28 mouse cellular contexts compared by ENCODE assay signal in the genomic region with DNA sequence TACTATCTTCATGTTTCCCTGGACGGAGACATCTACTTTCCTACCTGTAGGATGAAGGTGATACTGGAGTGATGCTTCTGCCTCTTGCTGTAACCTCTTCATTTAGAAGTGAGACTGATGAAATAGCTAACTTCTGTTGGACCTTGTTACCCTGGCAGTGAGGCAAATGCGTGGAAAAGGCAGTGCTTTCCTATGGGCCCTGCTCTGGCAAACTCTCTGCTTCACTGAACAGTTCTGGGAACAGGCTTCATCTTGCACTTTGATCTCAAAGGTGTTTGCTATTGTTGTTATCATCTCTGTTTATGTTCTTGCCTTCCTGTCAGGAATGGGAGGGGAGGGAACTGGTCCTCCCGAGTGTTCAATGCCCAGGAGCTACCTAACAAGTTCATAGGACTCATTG. TPM values are rescaled to one million over a fixed set of nuclear protein-coding genes. Genes with fewer than 3 reads are reported as not detected.
A peak's percentile ranks its signal among the peaks of the same experiment; 100 is the strongest.
DNase-seq lines count a peak whose midpoint lies in the region; TF ChIP-seq lines count a peak whose summit lies in the region.
"Had no signal": no experiment of that assay in that cellular context is flagged by ENCODE, and none has a peak within 500 bp of the region (broad histone marks: within the 10 kb centered on the region; RNA-seq: fewer than 3 reads in every experiment).

No protein-coding gene starts in this region.

- no peak for TF ChIP-seq POLR2A in kidney, adult 2 months (IDR thresholded peaks at IDR 0.05; ENCODE audit: low read depth, low read length)

- intact Hi-C loops in left cerebral cortex, postnatal 10 days (cut with DNase I) = no loop called here

- 41% methylated on average over 3 of the region's 3 CpGs for WGBS in kidney, adult 2 months

- peaks cover 8% of the 10 kb centered on the region; the same call in 1 of the 2 replicates for H3K4me1 ChIP-seq in kidney, adult 2 months (ENCODE audit: control insufficient read depth, insufficient read depth, low read length)
- H3K4me1 ChIP-seq: embryonic facial prominence, embryonic 15.5 days; forebrain, embryonic 10.5 days; heart, embryonic 10.5 days; hindbrain, embryonic 12.5 days had no signal

- TF ChIP-seq CTCF in kidney, adult 2 months (conservative IDR thresholded peaks at IDR 0.05; ENCODE audit: insufficient read depth, insufficient read length, low read depth, low read length) = no peak

- H3K27ac ChIP-seq in kidney, adult 2 months (ENCODE audit: insufficient read depth, low read depth, low read length) = peak overlapping the region; percentile 72
- H3K27ac ChIP-seq: embryonic facial prominence, embryonic 15.5 days; forebrain, embryonic 10.5 days; gastrocnemius, adult 2 months; heart, embryonic 10.5 days; hindbrain, embryonic 12.5 days had no signal

- H3K36me3 ChIP-seq in kidney, adult 2 months (ENCODE audit: control insufficient read depth, insufficient read depth, low read length) = no peaks in the 10 kb centered on the region
- H3K36me3 ChIP-seq: embryonic facial prominence, embryonic 15.5 days; forebrain, embryonic 10.5 days; G1E; heart, embryonic 10.5 days; hindbrain, embryonic 12.5 days had no signal

- no peak overlapping the region for H3K4me3 ChIP-seq in kidney, adult 2 months (ENCODE audit: insufficient read depth, low read depth, low read length)
- H3K4me3 ChIP-seq: embryonic facial prominence, embryonic 15.5 days; erythroblast, embryonic 14.5 days; forebrain, embryonic 10.5 days; gastrocnemius, adult 2 months; heart, embryonic 10.5 days; hindbrain, embryonic 12.5 days had no signal

- H3K27me3 ChIP-seq in kidney, adult 2 months (replicated peaks; ENCODE audit: control insufficient read depth, insufficient read depth, low read length) = no peaks in the 10 kb centered on the region
- H3K27me3 ChIP-seq: embryonic facial prominence, embryonic 15.5 days; hindbrain, embryonic 12.5 days had no signal

- peak; percentile 92 for DNase-seq in kidney, adult 2 months
- peak; percentile 82 for DNase-seq in kidney, adult 9 months
- DNase-seq in kidney, postnatal 10 days = peak; percentile 26
- peak; percentile 6 to 19 for DNase-seq in kidney, postnatal 4 days
- DNase-seq in left cerebral cortex, postnatal 10 days (ENCODE audit: extremely low spot score in 1 of 2, low spot score in 2 of 2) = no peak
- no peak for DNase-seq in urinary bladder, postnatal 25 days (ENCODE audit: low spot score)
- no peak for DNase-seq in adrenal gland, postnatal 36 days
- DNase-seq: adrenal gland, postnatal 25 days; cerebellum, adult 11 months; cerebellum, adult 8-10 months; cerebellum, postnatal 14 days; embryo, embryonic 11 days; gastrocnemius, adult 2 months; gastrocnemius, postnatal 25 days; heart, postnatal 10 days; heart, postnatal 4 days had no signal

RNA-seq across cellular contexts. Expression of a gene that starts 3.4 kb away (rescaled TPM):
- 0.08 TPM in 1 of 2 replicates, not detected in the other for polyA plus RNA-seq in kidney, adult 2 months (2012; rRNA removed)
- not detected for total RNA-seq in left cerebral cortex, postnatal 10 days (2021)
- not detected for total RNA-seq in adrenal gland, postnatal 36 days (2021)
- total RNA-seq: adrenal gland, postnatal 25 days; common myeloid progenitor, adult 5-6 weeks; G1E; gastrocnemius, adult 2 months; gastrocnemius, postnatal 25 days; granulocyte monocyte progenitor cell, adult 5-6 weeks; heart, postnatal 10 days; heart, postnatal 4 days had no signal
- polyA plus RNA-seq: embryonic facial prominence, embryonic 11.5 days; embryonic facial prominence, embryonic 15.5 days; erythroblast, embryonic 14.5 days; forebrain, embryonic 10.5 days; forebrain, embryonic 14.5 days; G1E; heart, embryonic 10.5 days; heart, embryonic 14.5 days; hindbrain, embryonic 12.5 days; hindbrain, embryonic 16.5 days had no signal

Comparison
In these comparisons a context has a peak if more than half of its experiments do, and no peak if none do; other contexts are left out.
1. DNase-seq: peak in kidney, adult 2 months (single experiment), kidney, adult 9 months (single experiment), kidney, postnatal 10 days (single experiment) and kidney, postnatal 4 days (2 of 2); none in left cerebral cortex, postnatal 10 days (0 of 2), urinary bladder, postnatal 25 days (single experiment) and adrenal gland, postnatal 36 days (0 of 2).